Mouse (Mus musculus): ENCODE measurements around the gene Rpf1.

- no peak for TF ChIP-seq CTCF (IDR thresholded peaks at IDR 0.05 in 2 of 3, conservative IDR thresholded peaks at IDR 0.05 in 1 of 3; ENCODE audit: control insufficient read depth in 1 of 3, insufficient read depth in 1 of 3, low read depth in 2 of 3, low read length in 3 of 3, poor library complexity in 1 of 3, severe bottlenecking in 1 of 3)
- TF ChIP-seq ZC3H11A (IDR thresholded peaks at IDR 0.05; ENCODE audit: low read depth, low read length), result no peak
- no peak for TF ChIP-seq ZNF384 (IDR thresholded peaks at IDR 0.05; ENCODE audit: low read depth, low read length)
- TF ChIP-seq SIN3A (IDR thresholded peaks at IDR 0.05; ENCODE audit: low read length), result no peak
- TF ChIP-seq CHD2 (IDR thresholded peaks at IDR 0.05; ENCODE audit: low read length), result no peak
- TF ChIP-seq MAZ (IDR thresholded peaks at IDR 0.05; ENCODE audit: low read depth, low read length), result no peak
- no peak for TF ChIP-seq TCF12 (IDR thresholded peaks at IDR 0.05; ENCODE audit: low read depth, low read length)
- no peak for TF ChIP-seq JUND (IDR thresholded peaks at IDR 0.05; ENCODE audit: low read depth, low read length)
- no peak for TF ChIP-seq POLR2A (IDR thresholded peaks at IDR 0.05; ENCODE audit: control insufficient read depth in 1 of 2, insufficient read depth in 1 of 2, low read depth in 1 of 2, low read length in 2 of 2, poor library complexity in 1 of 2)
- no peak for TF ChIP-seq ELF1 (IDR thresholded peaks at IDR 0.05; ENCODE audit: low read depth, low read length)
Measured at GRCm38 (mm10) chr3:146534986-146535385, 13.8 kb upstream of the Rpf1 start.

All from MEL (cell line).